Mouse (Mus musculus) heart, postnatal 36 days (tissue): Measurements from ENCODE around the gene Arhgap22. TPM values are rescaled to one million over a fixed set of nuclear protein-coding genes. Genes with fewer than 3 reads are reported as not detected.
A peak's percentile ranks its signal among the peaks of the same experiment; 100 is the strongest.

Experiments used
- DNase-seq, 2 experiments: peaks; one replicate each; pipeline ENCODE4 v3.0.0; 2021 to 2022
- intact Hi-C: fragments of 180-260 bp; cut with DNase I; formaldehyde crosslinking; loops from one replicate; pipeline ENCODE4 v1.15.1; 2025
- total RNA-seq, 2 experiments: library from RNA; stranded (reverse); gene quantifications; 2 replicates each; pipeline ENCODE4 v1.2.3; 2021

The Arhgap22 gene
- total RNA-seq, 2 experiments from 2014 or later: 1.6 to 2.6 TPM

- no peak for DNase-seq
- intact Hi-C loops: no loop called here
Measured at GRCm38 (mm10) chr14:33260131-33260530, 46.3 kb downstream of the Arhgap22 start.

DNA sequence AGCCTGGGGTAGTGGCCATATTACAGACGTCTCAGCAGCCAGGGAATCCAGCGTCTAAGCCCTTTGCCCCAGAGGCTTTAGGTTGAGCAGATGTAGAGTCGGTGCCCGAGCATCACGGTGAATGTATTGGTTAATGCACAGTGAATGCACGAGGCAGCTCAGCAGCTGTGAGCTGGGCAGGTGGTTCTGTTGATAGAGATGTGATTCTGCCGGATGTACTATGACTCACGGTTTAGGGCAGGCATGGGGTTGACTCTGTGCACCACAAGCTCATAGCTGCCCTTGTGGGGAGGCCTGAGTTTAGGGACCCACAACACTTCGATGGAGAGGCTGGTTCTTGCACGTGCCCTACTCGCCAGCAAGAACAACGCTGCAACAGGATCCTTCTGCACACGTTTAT lies 51.0 kb downstream of the Arhgap22 start:
- no peak for DNase-seq
- intact Hi-C loops: no loop called here

DNA sequence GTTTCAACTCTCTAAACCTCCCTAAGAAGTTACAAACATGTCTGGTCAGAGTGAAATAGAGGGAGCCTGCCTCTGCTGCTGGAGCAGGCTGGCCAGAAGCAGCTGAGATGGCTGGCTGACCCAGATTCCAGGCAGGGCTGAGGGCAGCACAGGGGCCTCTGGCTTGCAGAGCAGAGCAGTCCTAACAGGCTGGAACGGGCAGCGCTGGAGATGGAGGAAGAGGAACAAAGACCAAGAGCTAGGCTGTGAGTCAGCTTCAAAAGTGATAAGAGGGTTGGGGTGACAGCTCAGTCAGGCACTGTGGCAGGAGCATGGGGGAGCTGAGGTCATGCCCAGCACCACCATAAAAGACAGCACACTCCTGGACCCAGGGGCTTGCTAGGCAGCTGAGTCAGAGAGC lies 62.4 kb downstream of the Arhgap22 start:
- no peak for DNase-seq
- intact Hi-C loops: no loop called here

GRCm38 (mm10) chr14:33278374-33278773 lies 64.5 kb downstream of the Arhgap22 start:
- DNase-seq: peak; percentile 8 to 15
- intact Hi-C loops: no loop called here

DNA sequence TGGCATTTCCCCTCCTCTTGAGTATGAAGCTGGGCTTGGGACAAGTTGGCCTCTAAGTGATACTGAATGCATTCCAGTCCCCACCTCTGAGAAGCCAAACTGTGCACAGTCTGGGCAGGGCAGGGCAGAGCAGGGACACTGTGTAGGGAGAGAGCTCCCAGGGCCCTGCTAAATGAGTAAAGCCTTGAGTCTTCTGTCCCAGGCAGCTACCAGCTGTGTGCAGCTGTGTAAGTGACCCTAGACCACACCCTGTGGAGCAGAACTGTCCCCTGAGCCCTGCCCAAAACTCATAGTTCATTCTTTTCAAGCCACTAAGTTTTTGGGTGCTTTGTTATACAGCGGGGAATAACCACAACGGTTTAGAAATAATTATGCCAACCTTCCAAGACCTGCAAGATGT lies 67.1 kb downstream of the Arhgap22 start:
- intact Hi-C loops: no loop called here
- peak; percentile 37 to 44 for DNase-seq

DNA sequence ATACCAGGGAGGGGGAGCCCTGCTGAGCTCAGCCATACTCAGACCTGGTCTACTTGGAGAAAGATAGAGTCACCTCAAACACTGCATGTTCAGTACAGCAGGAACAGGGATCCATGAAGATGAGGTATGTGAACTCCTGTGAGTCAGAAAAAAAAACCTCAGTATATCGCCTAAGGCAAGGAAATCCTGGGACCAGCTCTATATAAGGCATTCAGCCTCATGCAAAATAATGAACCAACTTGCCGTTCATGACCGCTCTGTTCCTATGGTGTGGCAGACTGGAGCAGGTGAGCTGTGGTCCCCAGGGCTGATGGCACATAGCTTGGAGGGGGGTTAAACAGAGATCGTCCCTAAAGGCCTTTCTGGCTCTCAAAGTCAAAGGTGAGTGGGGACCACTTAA lies 68.6 kb downstream of the Arhgap22 start:
- no peak for DNase-seq
- intact Hi-C loops: no loop called here

- intact Hi-C loops: no loop called here
- no peak for DNase-seq
Measured at GRCm38 (mm10) chr14:33287920-33288319, 74.1 kb downstream of the Arhgap22 start.

- no peak for DNase-seq
- intact Hi-C loops: no loop called here
Measured at GRCm38 (mm10) chr14:33290038-33290437, 76.2 kb downstream of the Arhgap22 start.

DNA sequence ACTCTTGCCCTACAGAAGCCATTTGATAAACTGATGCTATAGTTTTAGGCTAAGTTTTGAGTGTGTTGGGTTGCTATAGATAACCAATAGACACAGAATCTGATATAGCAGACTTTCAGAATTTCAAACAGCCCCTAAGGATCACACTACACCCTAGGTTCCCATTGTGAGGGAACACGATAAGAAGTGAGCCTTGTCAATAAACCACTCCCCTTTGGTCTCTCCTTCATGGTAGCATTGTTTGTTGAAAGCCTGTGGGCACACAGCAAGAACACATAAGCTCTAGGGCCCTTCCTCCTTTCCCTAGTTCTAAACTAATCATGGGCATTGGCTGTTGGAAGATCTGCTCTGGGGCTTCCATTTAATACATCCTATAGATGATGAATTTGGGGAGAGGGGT lies 80.7 kb downstream of the Arhgap22 start:
- intact Hi-C loops: no loop called here
- DNase-seq: no peak

DNA sequence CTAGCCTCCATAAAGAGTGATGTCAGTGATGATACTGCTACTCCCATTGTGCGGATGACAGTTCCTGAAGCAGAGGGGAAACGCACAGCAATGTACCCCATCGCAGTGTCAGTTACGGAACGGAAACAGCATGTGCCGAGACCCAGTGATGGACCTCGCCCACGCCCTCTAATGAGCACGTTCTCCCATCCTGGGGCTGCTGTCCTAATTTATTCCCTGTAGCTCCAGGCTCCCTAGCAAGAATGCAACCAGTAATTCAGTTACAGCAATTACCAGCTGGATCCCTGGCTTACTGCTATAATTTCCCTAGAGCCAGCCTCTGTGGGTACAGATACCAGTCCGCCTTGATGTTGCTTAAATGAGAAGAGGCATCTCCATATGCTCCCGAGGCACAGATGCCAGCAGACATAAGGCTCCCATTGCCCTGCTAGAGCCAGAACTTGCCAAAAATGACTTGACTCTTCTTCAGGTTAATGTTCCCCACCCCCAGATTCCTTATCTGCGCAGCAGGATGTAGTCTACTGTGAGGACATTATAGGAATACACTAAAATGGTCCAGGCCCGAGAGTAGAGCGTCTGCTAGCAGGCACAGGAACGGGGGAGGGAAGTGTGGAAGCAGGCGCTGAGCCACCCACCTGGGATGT lies 83.0 kb downstream of the Arhgap22 start:
- intact Hi-C loops: no loop called here
- no peak for DNase-seq

DNA sequence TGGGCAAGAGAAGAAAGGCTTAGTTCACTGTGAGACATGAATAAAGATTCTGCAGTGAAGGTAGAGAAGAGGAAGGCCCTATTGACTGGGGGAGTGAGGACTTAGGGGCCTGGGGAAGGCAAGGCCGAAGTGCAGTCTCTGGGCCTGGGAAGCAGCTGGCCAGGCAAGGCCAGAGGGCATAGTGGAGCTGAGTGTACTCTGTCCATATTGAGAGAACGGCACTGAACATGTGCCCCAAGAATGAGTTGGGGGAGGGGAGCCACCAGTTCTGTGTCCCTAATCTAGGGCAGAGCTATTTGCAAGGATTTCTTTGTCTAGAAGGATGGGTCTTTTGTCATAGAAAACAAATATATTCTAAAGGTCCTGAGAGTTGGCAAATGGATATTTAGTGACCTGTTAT lies 86.8 kb downstream of the Arhgap22 start:
- intact Hi-C loops: no loop called here
- no peak for DNase-seq

DNA sequence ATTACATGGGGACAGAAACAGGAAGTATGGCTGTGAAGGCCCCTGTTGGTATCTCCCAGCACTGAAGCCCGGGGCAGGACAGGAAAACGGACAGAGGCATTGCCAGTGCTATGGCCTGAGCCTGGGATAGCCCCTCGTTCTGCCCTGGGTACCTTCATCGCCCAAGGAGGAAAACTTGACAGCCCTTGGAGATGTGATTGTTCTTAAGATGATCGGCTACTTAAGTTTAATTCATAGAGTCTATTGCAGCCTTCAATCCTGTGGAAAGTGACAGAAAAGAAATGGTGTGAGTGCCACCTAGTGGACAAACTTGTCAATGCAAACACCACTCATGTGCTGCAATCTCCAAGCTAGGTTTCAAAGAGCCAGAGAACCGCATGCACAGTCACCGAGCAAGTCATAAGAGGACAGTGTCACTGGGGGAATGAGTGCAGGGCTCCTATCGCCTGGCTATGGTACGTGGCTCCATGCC lies 89.6 kb downstream of the Arhgap22 start:
- peak; percentile 80 to 82 for DNase-seq
- intact Hi-C loops: loop anchor here (1.0 kb wide), 1 partner anchor 90 kb away; no protein-coding TSS in a partner anchor

- DNase-seq: no peak
- intact Hi-C loops: no loop called here
Measured at GRCm38 (mm10) chr14:33305645-33306281, 91.9 kb downstream of the Arhgap22 start.

DNA sequence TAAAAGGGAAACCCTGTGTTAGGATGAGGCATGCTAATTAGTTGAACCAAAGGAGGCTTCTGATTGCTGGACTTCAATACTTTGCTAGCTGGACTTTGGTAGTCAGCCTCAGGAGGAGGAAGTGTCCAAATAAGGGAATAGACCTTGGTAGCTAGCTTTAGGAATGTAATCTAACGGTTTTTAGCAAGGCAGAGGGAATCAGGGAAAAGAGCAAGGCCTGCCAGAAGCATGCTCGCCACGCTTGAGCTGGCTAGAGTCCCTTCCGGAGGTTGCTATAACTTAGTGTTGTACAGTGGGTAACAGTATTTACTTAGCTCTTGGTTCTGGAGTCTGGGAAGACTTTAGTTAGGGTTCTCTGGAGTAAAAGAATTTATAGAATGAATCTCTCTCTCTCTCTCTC lies 96.9 kb downstream of the Arhgap22 start:
- DNase-seq: no peak
- intact Hi-C loops: no loop called here

DNA sequence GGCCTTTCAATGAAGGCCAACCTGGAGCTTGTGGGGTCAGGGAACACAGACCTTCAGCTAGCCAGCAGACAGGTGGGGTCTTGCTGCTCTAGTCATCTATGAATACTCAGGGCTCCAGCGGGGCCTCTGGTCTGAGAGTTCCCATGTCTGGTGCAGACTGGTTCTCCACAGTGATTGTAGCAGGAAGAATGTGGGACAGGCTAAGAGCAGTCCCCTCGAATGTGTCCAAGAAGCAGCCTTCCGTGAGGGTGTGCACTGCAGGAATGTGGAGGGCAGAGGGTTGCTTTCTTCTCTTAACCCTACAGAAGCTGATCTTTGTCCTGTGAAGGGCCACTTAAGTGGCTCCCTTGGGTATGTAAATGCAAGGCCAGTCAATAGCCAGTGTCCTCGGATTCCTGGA lies 98.5 kb downstream of the Arhgap22 start:
- no peak for DNase-seq
- intact Hi-C loops: no loop called here

GRCm38 (mm10) chr14:33313624-33314023 lies 99.8 kb downstream of the Arhgap22 start:
- intact Hi-C loops: loop anchor here (1.0 kb wide), 1 partner anchor 58 kb away; no protein-coding TSS in a partner anchor
- peak; percentile 63 to 66 for DNase-seq

DNA sequence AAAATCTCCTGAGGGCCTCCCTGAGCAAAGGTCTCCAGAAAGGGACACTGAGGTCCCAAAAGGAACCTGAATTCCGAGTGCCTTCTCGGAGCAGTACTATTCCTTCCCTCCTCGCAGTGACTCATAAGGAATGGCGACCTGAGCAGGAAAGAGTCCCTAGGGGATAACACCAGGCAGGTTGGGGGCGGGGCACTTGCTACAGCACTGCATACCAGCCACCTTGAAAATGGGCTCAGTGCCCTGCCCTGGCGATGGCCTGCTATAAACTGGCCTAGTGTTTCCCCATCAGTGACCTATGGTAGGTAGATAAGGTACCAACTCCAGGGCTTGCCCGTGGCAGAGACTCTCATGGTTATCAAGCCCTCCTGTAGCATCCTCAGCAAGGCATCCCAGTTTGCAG lies 100.3 kb downstream of the Arhgap22 start:
- intact Hi-C loops: no loop called here
- no peak for DNase-seq

DNA sequence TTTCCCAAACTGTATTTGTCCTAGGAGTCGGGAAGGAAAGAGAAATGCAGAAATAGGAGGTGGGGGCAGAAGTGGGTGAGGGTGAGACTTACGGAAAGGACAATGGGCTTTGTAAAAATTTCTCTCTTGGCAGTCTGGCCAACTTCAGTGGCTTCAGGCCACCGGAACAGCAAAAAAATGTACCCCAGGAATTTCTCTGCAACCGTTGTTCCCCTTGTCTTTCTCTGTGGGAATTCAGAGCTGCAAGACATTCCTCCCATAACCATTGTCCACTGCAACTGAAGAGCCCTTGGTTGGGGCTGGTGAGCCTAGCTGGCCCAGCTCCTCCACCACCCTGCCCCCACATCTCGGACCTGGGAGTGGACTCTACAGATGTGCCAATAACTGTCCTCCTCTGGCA lies 101.3 kb downstream of the Arhgap22 start:
- intact Hi-C loops: loop anchor here (5.0 kb wide), 1 partner anchor 217 kb away; no protein-coding TSS in a partner anchor
- DNase-seq: no peak

- intact Hi-C loops: loop anchor here (5.0 kb wide), 1 partner anchor 217 kb away; no protein-coding TSS in a partner anchor
- no peak for DNase-seq
Measured at GRCm38 (mm10) chr14:33315771-33316170, 101.9 kb downstream of the Arhgap22 start.

GRCm38 (mm10) chr14:33317946-33318345 lies 104.1 kb downstream of the Arhgap22 start:
- DNase-seq: no peak
- intact Hi-C loops: loop anchor here (5.0 kb wide), 1 partner anchor 214 kb away; no protein-coding TSS in a partner anchor

DNA sequence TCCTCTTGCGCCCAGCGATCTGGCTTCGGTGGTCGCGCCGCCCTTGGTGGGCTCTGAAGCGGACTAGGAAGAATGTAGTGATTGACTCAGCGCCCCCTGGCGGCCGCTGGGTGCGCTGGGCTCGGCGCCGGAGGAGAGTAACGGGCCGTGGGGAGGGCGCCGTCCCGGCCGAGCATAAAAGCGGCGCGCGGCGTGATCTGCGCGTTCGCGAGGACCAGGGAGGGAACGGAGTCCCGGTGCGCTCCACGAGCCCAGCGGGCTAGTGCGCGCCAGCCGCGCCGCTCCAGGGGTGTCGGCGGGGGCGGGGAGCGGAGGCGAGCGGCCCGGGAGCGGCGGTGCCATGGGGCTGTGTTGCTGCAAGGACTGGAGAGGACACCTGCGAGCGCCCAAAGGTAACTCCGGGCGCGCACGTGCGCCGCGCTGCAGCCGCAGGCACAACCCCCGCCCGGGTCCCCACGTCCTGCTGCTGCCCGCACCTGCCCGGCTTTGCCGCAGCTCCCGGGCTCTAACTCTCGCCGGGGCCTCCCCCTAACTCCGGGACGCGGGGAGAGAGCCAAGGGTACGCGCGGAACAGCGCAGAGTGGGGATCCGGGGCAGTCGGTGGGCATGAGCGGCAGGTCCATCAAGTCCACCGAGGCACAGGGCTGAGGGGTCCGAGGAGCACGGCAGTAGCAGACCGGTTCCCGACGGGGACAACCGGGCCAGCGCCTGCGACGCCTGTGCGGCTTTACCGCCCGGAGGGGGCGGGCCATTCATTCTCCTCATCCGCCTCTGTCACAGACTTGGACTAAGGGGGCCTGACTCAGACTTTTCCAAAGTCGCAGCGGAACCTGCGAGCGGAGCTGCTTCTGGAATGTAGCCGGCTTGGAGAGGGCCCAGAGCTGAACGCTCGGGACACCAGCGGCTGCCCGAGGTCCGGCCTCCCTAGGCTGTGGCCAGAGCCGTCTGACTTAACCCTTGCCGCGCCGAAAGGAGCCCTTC lies 106.0 kb downstream of the Arhgap22 start:
- intact Hi-C loops: loop anchor here (2.0 to 5.0 kb wide), 2 partner anchors 51 to 212 kb away; no protein-coding TSS in a partner anchor
- peak; percentile 76 to 81 for DNase-seq
